Mouse (Mus musculus) bone marrow, adult 2 months (tissue): ENCODE results near the gene Raver2. TPM values are rescaled to one million over a fixed set of nuclear protein-coding genes. Genes with fewer than 3 reads are reported as not detected.

Experiments used
- H3K27ac ChIP-seq: fragments of 200-500 bp; 2 replicates; pipeline ENCODE4 v1.5.1; 2012; ENCODE audit warnings: low read depth, mild to moderate bottlenecking, control low read depth, inconsistent platforms, low read length; ENCODE audit not compliant: control insufficient read depth, poor library complexity, insufficient read depth
- H3K4me1 ChIP-seq: fragments of 200-500 bp; 2 replicates; pipeline ENCODE4 v1.6.1; 2011; ENCODE audit warnings: low read length; ENCODE audit not compliant: control insufficient read depth, insufficient read depth
- H3K4me3 ChIP-seq: fragments of 200-500 bp; replicated peaks from 2 replicates; pipeline ENCODE3; 2011; ENCODE audit warnings: mild to moderate bottlenecking, low read depth, low read length, control low read depth; ENCODE audit not compliant: control insufficient read depth
- CTCF ChIP-seq: fragments of 200-500 bp; IDR thresholded peaks from 2 replicates; pipeline ENCODE4 v1.5.1; 2011; ENCODE audit warnings: low read length, control low read depth; ENCODE audit not compliant: control insufficient read depth, insufficient read depth
- POLR2A ChIP-seq: fragments of 200-500 bp; IDR thresholded peaks from 2 replicates; pipeline ENCODE4 v1.6.1; 2011; ENCODE audit warnings: low read depth, mild to moderate bottlenecking, control low read depth, low read length, borderline replicate concordance; ENCODE audit not compliant: control insufficient read depth
- WGBS: fragments of 180-500 bp; shearing (Covaris S2); methylation state at CpG from one replicate; pipeline ENCODE4 v1.1.7; 2018; 5-methylcytosine and 5-hydroxymethylcytosine counted together
- polyA plus RNA-seq: library from polyadenylated mRNA; stranded (reverse); fragments of >200 nt; gene quantifications from 2 replicates; pipeline ENCODE4 v1.2.4, GENCODE M21; 2011; ENCODE audit warnings: low replicate concordance; ENCODE audit not compliant: missing spikeins, insufficient read depth, insufficient read length

The Raver2 gene
- polyA plus RNA-seq, 1 experiment: not detected

- H3K4me3 ChIP-seq: no peak overlapping the region
- no peak for TF ChIP-seq CTCF
- no peak overlapping the region for H3K27ac ChIP-seq
- H3K4me1 ChIP-seq: no peaks in the 10 kb centered on the region
- 83% methylated on average over 8 of the region's 8 CpGs for WGBS
These were observed 66.2 kb downstream of the Raver2 start for GRCm38 (mm10) chr4:101135013-101135412.

- TF ChIP-seq CTCF (no peak), POLR2A (no peak)
- no peak overlapping the region for H3K27ac ChIP-seq
- H3K4me1 ChIP-seq: no peaks in the 10 kb centered on the region
- no peak overlapping the region for H3K4me3 ChIP-seq
- WGBS: 90% methylated on average over 14 of the region's 14 CpGs
These were observed 67.1 kb downstream of the Raver2 start for GRCm38 (mm10) chr4:101135909-101136308.

- WGBS: 44% methylated on average over 11 of the region's 11 CpGs
- no peaks in the 10 kb centered on the region for H3K4me1 ChIP-seq
- H3K4me3 ChIP-seq: no peak overlapping the region
- TF ChIP-seq POLR2A (no peak), CTCF (no peak)
- no peak overlapping the region for H3K27ac ChIP-seq
These were observed 69.2 kb downstream of the Raver2 start for GRCm38 (mm10) chr4:101137975-101138374.

GRCm38 (mm10) chr4:101141768-101142167, 73.0 kb downstream of the Raver2 start:
- H3K4me1 ChIP-seq: no peaks in the 10 kb centered on the region; the same call in 1 of the 2 replicates
- H3K4me3 ChIP-seq: no peak overlapping the region
- no peak overlapping the region for H3K27ac ChIP-seq
- TF ChIP-seq CTCF: no peak
- no peak for TF ChIP-seq POLR2A
- WGBS: 70% methylated on average over 5 of the region's 5 CpGs

GRCm38 (mm10) chr4:101143901-101144300, 75.1 kb downstream of the Raver2 start:
- TF ChIP-seq CTCF (no peak), POLR2A (no peak)
- Histone ChIP-seq H3K4me1 (no peaks in the 10 kb centered on the region; the same call in 1 of the 2 replicates), H3K4me3 (no peak overlapping the region), H3K27ac (no peak overlapping the region)
- WGBS: 55% methylated on average over 4 of the region's 4 CpGs

- TF ChIP-seq CTCF: no peak
- TF ChIP-seq POLR2A: no peak
- 82% methylated on average over 4 of the region's 4 CpGs for WGBS
These were observed 75.6 kb downstream of the Raver2 start for GRCm38 (mm10) chr4:101144361-101144760.

GRCm38 (mm10) chr4:101144790-101145189, 76.0 kb downstream of the Raver2 start:
- TF ChIP-seq CTCF (no peak), POLR2A (no peak)
- no peaks in the 10 kb centered on the region; the same call in 1 of the 2 replicates for H3K4me1 ChIP-seq
- 91% methylated on average over 7 of the region's 7 CpGs for WGBS
- no peak overlapping the region for H3K4me3 ChIP-seq
- no peak overlapping the region for H3K27ac ChIP-seq

More at GRCm38 (mm10) chr4:101144361-101144760, 75.6 kb downstream of the Raver2 start:
- no peak overlapping the region for H3K4me3 ChIP-seq
- H3K27ac ChIP-seq: no peak overlapping the region
- H3K4me1 ChIP-seq: no peaks in the 10 kb centered on the region; the same call in 1 of the 2 replicates

- WGBS: 31% methylated on average over 9 of the region's 9 CpGs
- Histone ChIP-seq H3K4me1 (no peaks in the 10 kb centered on the region; the same call in 1 of the 2 replicates), H3K27ac (no peak overlapping the region), H3K4me3 (no peak overlapping the region)
- TF ChIP-seq POLR2A: no peak
- peak; percentile 51 for TF ChIP-seq CTCF
These were observed 77.4 kb downstream of the Raver2 start for GRCm38 (mm10) chr4:101146047-101146745.

- WGBS: 77% methylated on average over 11 of the region's 11 CpGs
- H3K27ac ChIP-seq: no peak overlapping the region
- no peak overlapping the region for H3K4me3 ChIP-seq
- H3K4me1 ChIP-seq: no peaks in the 10 kb centered on the region; the same call in 1 of the 2 replicates
- TF ChIP-seq CTCF: no peak
- no peak for TF ChIP-seq POLR2A
These were observed 78.3 kb downstream of the Raver2 start for GRCm38 (mm10) chr4:101146891-101147655.
